Mouse (Mus musculus) liver, embryonic 14.5 days (tissue): ENCODE measurements around the gene Atrnl1. TPM values are rescaled to one million over a fixed set of nuclear protein-coding genes. Genes with fewer than 3 reads are reported as not detected.

Source experiments
- ATAC-seq: fragments of 200-750 bp; cut with Nextera tagmentation; 2 replicates; pipeline ENCODE4 v1.8.0; 2017; ENCODE audit warnings: moderate number of reproducible peaks, mild to moderate bottlenecking, moderate library complexity; ENCODE audit not compliant: insufficient read depth
- DNase-seq, 3 experiments: peaks; one replicate each; pipeline ENCODE4 v3.0.0-alpha.2; 2012 to 2013; ENCODE audit warnings: low read depth in 3 of 3, low spot score in 3 of 3
- H3K27ac ChIP-seq: fragments of 300-500 bp; sonication (generic); 2 replicates; pipeline ENCODE4 v1.5.1; 2014; ENCODE audit warnings: moderate library complexity, mild to moderate bottlenecking, control low read depth, inconsistent platforms
- H3K27me3 ChIP-seq: fragments of 300-500 bp; sonication (generic); 2 replicates; pipeline ENCODE4 v1.6.1; 2014; ENCODE audit warnings: mild to moderate bottlenecking, low read length, moderate library complexity; ENCODE audit not compliant: control insufficient read depth, insufficient read depth
- H3K36me3 ChIP-seq: fragments of 300-500 bp; sonication (generic); replicated peaks from 2 replicates; pipeline ENCODE4 v1.6.1; 2014; ENCODE audit warnings: low read depth; ENCODE audit not compliant: control insufficient read depth, insufficient read depth
- H3K4me1 ChIP-seq, 2 experiments: fragments of 200-500 bp in 1 of 2; fragments of 300-500 bp in 1 of 2; sonication (generic) in 1 of 2; replicated peaks; 2 replicates each; pipeline ENCODE4 v1.6.1; 2012 to 2014; ENCODE audit warnings: antibody characterized with exemption in 1 of 2, inconsistent platforms in 1 of 2, low read length in 1 of 2; ENCODE audit not compliant: control insufficient read depth in 2 of 2, insufficient read depth in 2 of 2
- H3K4me2 ChIP-seq: fragments of 300-500 bp; sonication (generic); 2 replicates; pipeline ENCODE4 v1.6.1; 2014; ENCODE audit warnings: low read depth, mild to moderate bottlenecking, control low read depth, moderate library complexity
- H3K4me3 ChIP-seq, 2 experiments: fragments of 200-500 bp in 1 of 2; fragments of 300-500 bp in 1 of 2; sonication (generic) in 1 of 2; 2 replicates each; pipeline ENCODE4 v1.5.1; 2012 to 2014; ENCODE audit warnings: low read depth in 2 of 2, low read length in 2 of 2, mild to moderate bottlenecking in 2 of 2, control low read depth in 1 of 2, inconsistent platforms in 1 of 2, moderate library complexity in 1 of 2; ENCODE audit not compliant: insufficient read depth in 1 of 2
- H3K9ac ChIP-seq: fragments of 300-500 bp; sonication (generic); replicated peaks from 2 replicates; pipeline ENCODE4 v1.6.1; 2014; ENCODE audit warnings: mild to moderate bottlenecking, control low read depth, moderate library complexity
- H3K9me3 ChIP-seq: fragments of 300-500 bp; sonication (generic); 2 replicates; pipeline ENCODE4 v1.6.1; 2016; ENCODE audit warnings: low read length, mixed read lengths; ENCODE audit not compliant: control insufficient read depth
- CTCF ChIP-seq: IDR thresholded peaks from 2 replicates; pipeline ENCODE4 v1.5.1; 2016; ENCODE audit warnings: antibody characterized with exemption, low read depth, control low read depth
- EP300 ChIP-seq: IDR thresholded peaks from 2 replicates; pipeline ENCODE4 v1.6.1; 2016; ENCODE audit warnings: antibody characterized with exemption, low read depth
- WGBS: fragments of 180-500 bp; shearing (Covaris S2); extraction: QIAGEN DNeasy Blood & Tissue Kit; methylation state at CpG from one replicate; pipeline ENCODE4 v1.1.7; 2014; ENCODE audit not compliant: insufficient replicate concordance; 5-methylcytosine and 5-hydroxymethylcytosine counted together
- polyA plus RNA-seq, 2 experiments: library from polyadenylated mRNA; depleted of rRNA in 1 of 2; stranded (reverse) in 1 of 2; unstranded in 1 of 2; fragments of >200 nt; fragmentation: Nextera tagmentation in 1 of 2; extraction: Ambion mirVana in 1 of 2; gene quantifications; 2 replicates each; pipeline versions ENCODE4 v1.2.1 to v1.2.3; 2012 to 2014

Atrnl1 gene
- polyA plus RNA-seq, 2 experiments: 0.46 to 1.3 TPM

GRCm38 (mm10) chr19:57803483-57803820, 192.6 kb downstream of the Atrnl1 start:
- no peaks in the 10 kb centered on the region for H3K9me3 ChIP-seq
- DNase-seq (no peak), ATAC-seq (no peak)
- 47% methylated on average over 3 of the region's 3 CpGs for WGBS
- H3K27ac ChIP-seq: no peak overlapping the region
- no peaks in the 10 kb centered on the region for H3K27me3 ChIP-seq
- no peaks in the 10 kb centered on the region for H3K36me3 ChIP-seq
- TF ChIP-seq CTCF (no peak), EP300 (no peak)
- H3K9ac ChIP-seq: no peak overlapping the region
- no peaks in the 10 kb centered on the region for H3K4me1 ChIP-seq
- no peak overlapping the region for H3K4me3 ChIP-seq
- H3K4me2 ChIP-seq: no peak overlapping the region

GRCm38 (mm10) chr19:57808363-57808762, 197.5 kb downstream of the Atrnl1 start:
- Histone ChIP-seq H3K27ac (no peak overlapping the region), H3K4me2 (no peak overlapping the region), H3K9me3 (no peaks in the 10 kb centered on the region), H3K9ac (no peak overlapping the region), H3K4me1 (no peaks in the 10 kb centered on the region), H3K4me3 (no peak overlapping the region), H3K27me3 (no peaks in the 10 kb centered on the region), H3K36me3 (no peaks in the 10 kb centered on the region)
- TF ChIP-seq EP300: no peak
- TF ChIP-seq CTCF: no peak
- 71% methylated on average over 2 of the region's 2 CpGs for WGBS
- DNase-seq (no peak), ATAC-seq (no peak)

GRCm38 (mm10) chr19:57814291-57814690, 203.5 kb downstream of the Atrnl1 start:
- Histone ChIP-seq H3K36me3 (no peaks in the 10 kb centered on the region), H3K4me2 (no peak overlapping the region), H3K4me1 (no peaks in the 10 kb centered on the region), H3K9me3 (no peaks in the 10 kb centered on the region), H3K9ac (no peak overlapping the region), H3K4me3 (no peak overlapping the region), H3K27me3 (no peaks in the 10 kb centered on the region), H3K27ac (no peak overlapping the region)
- ATAC-seq (no peak), DNase-seq (no peak)
- WGBS: 82% methylated on average over 6 of the region's 6 CpGs
- no peak for TF ChIP-seq EP300
- no peak for TF ChIP-seq CTCF

GRCm38 (mm10) chr19:57816221-57816996, 205.6 kb downstream of the Atrnl1 start:
- DNase-seq: no peak
- WGBS: 79% methylated on average over 17 of the region's 17 CpGs
- TF ChIP-seq CTCF: peak; percentile 71
- no peak for TF ChIP-seq EP300
- H3K36me3 ChIP-seq: no peaks in the 10 kb centered on the region
- H3K4me3 ChIP-seq: no peak overlapping the region
- no peak overlapping the region for H3K4me2 ChIP-seq
- H3K4me1 ChIP-seq: no peaks in the 10 kb centered on the region
- H3K9ac ChIP-seq: no peak overlapping the region
- H3K9me3 ChIP-seq: no peaks in the 10 kb centered on the region
- H3K27me3 ChIP-seq: no peaks in the 10 kb centered on the region
- no peak overlapping the region for H3K27ac ChIP-seq
- no peak for ATAC-seq

GRCm38 (mm10) chr19:57817736-57818135, 206.9 kb downstream of the Atrnl1 start:
- TF ChIP-seq CTCF (no peak), EP300 (no peak)
- no peak overlapping the region for H3K27ac ChIP-seq

More at GRCm38 (mm10) chr19:57817736-57818135, 206.9 kb downstream of the Atrnl1 start:
- Histone ChIP-seq H3K4me1 (no peaks in the 10 kb centered on the region), H3K27me3 (no peaks in the 10 kb centered on the region), H3K4me3 (no peak overlapping the region), H3K9ac (no peak overlapping the region), H3K9me3 (no peaks in the 10 kb centered on the region), H3K4me2 (no peak overlapping the region), H3K36me3 (no peaks in the 10 kb centered on the region)
- no peak for DNase-seq
- 73% methylated on average over 11 of the region's 11 CpGs for WGBS
- no peak for ATAC-seq
